Mouse (Mus musculus): ENCODE results near the gene Unc5c. TPM values are rescaled to one million over a fixed set of nuclear protein-coding genes. Genes with fewer than 3 reads are reported as not detected.
A peak's percentile ranks its signal among the peaks of the same experiment; 100 is the strongest.

The Unc5c gene
- total and polyA plus RNA-seq, 3 experiments, result not detected

- dilution Hi-C loops (cut with MboI; ENCODE audit: extremely low pct_ligation_motif_present, extremely low pct_unique_long_range_greater_than_20kb, low sequenced_read_pairs), result no loop called here
- H3K4me1 ChIP-seq (ENCODE audit: control insufficient read depth in 1 of 2, insufficient read depth in 2 of 2), result 0 out of 4 replicates have a peak, but pooled peaks cover 0 to 2% of the 10 kb centered on the region in 2 experiments
- H3K9ac ChIP-seq (ENCODE audit: insufficient read depth, low read depth), result no peak overlapping the region
- H3K9me3 ChIP-seq (replicated peaks; ENCODE audit: low read length), result no peaks in the 10 kb centered on the region
- H3K36me3 ChIP-seq (replicated peaks in 1 of 2; ENCODE audit: control insufficient read depth in 1 of 2, insufficient read depth in 1 of 2, low read length in 1 of 2), result no peaks in the 10 kb centered on the region
- no peak overlapping the region for H3K27ac ChIP-seq (ENCODE audit: insufficient read depth, low read depth)
- DNase-seq (ENCODE audit: extremely low read depth), result no peak
- no peak overlapping the region for H3K4me2 ChIP-seq (ENCODE audit: insufficient read depth, low read depth, poor library complexity, severe bottlenecking)
- no peaks in the 10 kb centered on the region for H3K79me2 ChIP-seq (replicated peaks; ENCODE audit: control insufficient read depth, extremely low read depth, insufficient read depth, poor library complexity, severe bottlenecking)
- no peak overlapping the region for H3K4me3 ChIP-seq (replicated peaks in 1 of 3; ENCODE audit: low read depth in 2 of 3, low read length in 2 of 3, poor library complexity in 1 of 3)
- TF ChIP-seq MAFK (IDR thresholded peaks at IDR 0.05; ENCODE audit: insufficient replicate concordance, low read length) (peak; percentile 85), TCF12 (IDR thresholded peaks at IDR 0.05; ENCODE audit: low read depth, low read length) (no peak)
- in situ Hi-C loops (cut with MboI; ENCODE audit: low pct_ligation_motif_present, low pct_unique_long_range_greater_than_20kb, low sequenced_read_pairs), result loop anchor here (10.0 kb wide), 1 partner anchor 591 kb away; no protein-coding TSS in a partner anchor
- H3K27me3 ChIP-seq (replicated peaks), result no peaks in the 10 kb centered on the region
Observed at GRCm38 (mm10) chr3:141884190-141884589, 419.2 kb downstream of the Unc5c start.

Measured in CH12.LX (cell line).